Mouse (Mus musculus): ENCODE results near the gene Pla2g10. TPM values are rescaled to one million over a fixed set of nuclear protein-coding genes. Genes with fewer than 3 reads are reported as not detected.
"Not testable (repeated sequence)": the region's sequence is repeated elsewhere in the genome, so short reads cannot be mapped to it uniquely, and the experiment has no call there.

The Pla2g10 gene
- polyA plus RNA-seq, 1 experiment from 2014 or later = not detected

- H3K4me3 ChIP-seq (ENCODE audit: inconsistent target) = no peak overlapping the region
- peaks cover 100% of the 10 kb centered on the region for H3K79me2 ChIP-seq (ENCODE audit: inconsistent target)
- no peak overlapping the region for H3K27ac ChIP-seq
- WGBS (ENCODE audit: missing documents) = 97% methylated on average over 3 of the region's 3 CpGs
- peaks cover 17% of the 10 kb centered on the region for H3K36me3 ChIP-seq (ENCODE audit: inconsistent target)
These were observed 52.0 kb downstream of the Pla2g10 start for GRCm38 (mm10) chr16:13678601-13679319.

GRCm38 (mm10) chr16:13674511-13674910, 56.3 kb downstream of the Pla2g10 start:
- Histone ChIP-seq H3K79me2 (ENCODE audit: inconsistent target) (peaks cover 74% of the 10 kb centered on the region), H3K27ac (no peak overlapping the region), H3K4me3 (ENCODE audit: inconsistent target) (no peak overlapping the region), H3K36me3 (ENCODE audit: inconsistent target) (peaks cover 17% of the 10 kb centered on the region)
- WGBS (ENCODE audit: missing documents) = 96% methylated on average over 3 of the region's 3 CpGs

- WGBS (ENCODE audit: missing documents) = 83% methylated on average over 5 of the region's 5 CpGs
- Histone ChIP-seq H3K36me3 (ENCODE audit: inconsistent target) (peaks cover 17% of the 10 kb centered on the region), H3K79me2 (ENCODE audit: inconsistent target) (peaks cover 60% of the 10 kb centered on the region), H3K4me3 (ENCODE audit: inconsistent target) (peak overlapping the region; percentile 81), H3K27ac (no peak overlapping the region)
These were observed 57.7 kb downstream of the Pla2g10 start for GRCm38 (mm10) chr16:13673114-13673513.

GRCm38 (mm10) chr16:13672386-13672898, 58.3 kb downstream of the Pla2g10 start:
- Histone ChIP-seq H3K36me3 (ENCODE audit: inconsistent target) (peaks cover 10% of the 10 kb centered on the region), H3K4me3 (ENCODE audit: inconsistent target) (peak overlapping the region; percentile 81)
- whole genome bisulfite sequencing (ENCODE audit: missing documents) = under 1% methylated on average over 20 of the region's 20 CpGs

GRCm38 (mm10) chr16:13671685-13672385, 58.9 kb downstream of the Pla2g10 start, which contains the start of the genes Bfar and 3110001I22Rik:
Gene Bfar, plus strand, starts transcription at chr16:13671858.
Gene 3110001I22Rik, plus strand, starts transcription at chr16:13671929.
- Histone ChIP-seq H3K79me2 (ENCODE audit: inconsistent target) (peaks cover 48% of the 10 kb centered on the region), H3K27ac (peak within 1 kb of the TSS; percentile 65), H3K36me3 (ENCODE audit: inconsistent target) (0 out of 2 replicates have a peak, but pooled peaks cover 5% of the 10 kb centered on the region), H3K4me3 (ENCODE audit: inconsistent target) (peak within 1 kb of the TSS; percentile 81)
- WGBS (ENCODE audit: missing documents) = under 1% methylated on average over 54 of the region's 54 CpGs

More at GRCm38 (mm10) chr16:13672386-13672898, 58.3 kb downstream of the Pla2g10 start:
- Histone ChIP-seq H3K79me2 (ENCODE audit: inconsistent target) (peaks cover 54% of the 10 kb centered on the region), H3K27ac (peak overlapping the region; percentile 65)

GRCm38 (mm10) chr16:13670896-13671295, 59.9 kb downstream of the Pla2g10 start:
- 83% methylated on average over 5 of the region's 5 CpGs for WGBS (ENCODE audit: missing documents)
- Histone ChIP-seq H3K79me2 (ENCODE audit: inconsistent target) (peaks cover 38% of the 10 kb centered on the region), H3K27ac (peak overlapping the region; percentile 65; the same call in 1 of the 2 replicates), H3K4me3 (ENCODE audit: inconsistent target) (peak overlapping the region; percentile 81)
- H3K36me3 ChIP-seq (ENCODE audit: inconsistent target) = not testable (repeated sequence)

GRCm38 (mm10) chr16:13669282-13669681, 61.5 kb downstream of the Pla2g10 start:
- H3K27ac ChIP-seq = no peak overlapping the region
- peaks cover 22% of the 10 kb centered on the region for H3K79me2 ChIP-seq (ENCODE audit: inconsistent target)
- WGBS (ENCODE audit: missing documents) = 100% methylated on average over 1 of the region's 1 CpGs

GRCm38 (mm10) chr16:13668402-13669108, 62.2 kb downstream of the Pla2g10 start:
- no peak overlapping the region for H3K4me3 ChIP-seq (ENCODE audit: inconsistent target)
- WGBS (ENCODE audit: missing documents) = 86% methylated on average over 10 of the region's 10 CpGs
- peaks cover 15% of the 10 kb centered on the region for H3K79me2 ChIP-seq (ENCODE audit: inconsistent target)
- H3K36me3 ChIP-seq (ENCODE audit: inconsistent target) = no peaks in the 10 kb centered on the region; the same call in 1 of the 2 replicates
- no peak overlapping the region for H3K27ac ChIP-seq

More at GRCm38 (mm10) chr16:13669282-13669681, 61.5 kb downstream of the Pla2g10 start:
- H3K36me3 ChIP-seq (ENCODE audit: inconsistent target) = no peaks in the 10 kb centered on the region; the same call in 1 of the 2 replicates
- H3K4me3 ChIP-seq (ENCODE audit: inconsistent target) = no peak overlapping the region

- Histone ChIP-seq H3K36me3 (ENCODE audit: inconsistent target) (peaks cover 5% of the 10 kb centered on the region; the same call in 1 of the 2 replicates), H3K4me3 (ENCODE audit: inconsistent target) (peak within 1 kb of the TSS; percentile 87), H3K27ac (peak within 1 kb of the TSS; percentile 31), H3K79me2 (ENCODE audit: inconsistent target) (peaks cover 8% of the 10 kb centered on the region)
- whole genome bisulfite sequencing (ENCODE audit: missing documents) = under 1% methylated on average over 35 of the region's 35 CpGs
These were observed 62.9 kb downstream of the Pla2g10 start, which contains the start of gene Parn for GRCm38 (mm10) chr16:13667878-13668343. Gene Parn, minus strand, starts transcription at chr16:13668170.

Other genes starting within 250 kb of the Pla2g10 start
- 11.1 to 20.8 TPM (median 15.5 TPM) in 3 replicates for gene Parn, start 62.8 kb downstream of the Pla2g10 start, polyA plus RNA-seq (2018)
- gene Bfar, start 59.1 kb downstream of the Pla2g10 start, polyA plus RNA-seq (2018) = 23.7 to 38.3 TPM (median 32.3 TPM) in 3 replicates
- 2.3 to 4.0 TPM (median 3.4 TPM) in 3 replicates for gene 3110001I22Rik, start 59.1 kb downstream of the Pla2g10 start, polyA plus RNA-seq (2018)
- 17.6 to 34.4 TPM (median 21.1 TPM) in 3 replicates for gene Rrn3, start 49.7 kb upstream of the Pla2g10 start, polyA plus RNA-seq (2018)
- 50.1 to 64.2 TPM (median 59.1 TPM) in 3 replicates for gene Ntan1, start 87.9 kb upstream of the Pla2g10 start, polyA plus RNA-seq (2018)
- 48.3 to 137 TPM (median 49.8 TPM) in 3 replicates for gene Pdxdc1, start 172.1 kb upstream of the Pla2g10 start, polyA plus RNA-seq (2018)
- 3.5 to 4.8 TPM (median 3.9 TPM) in 3 replicates for gene Mpv17l, start 172.2 kb upstream of the Pla2g10 start, polyA plus RNA-seq (2018)